Mouse (Mus musculus) frontal cortex, postnatal 36 days (tissue): ENCODE measurements around the gene Gm6902.
"Not testable (repeated sequence)": the region's sequence is repeated elsewhere in the genome, so short reads cannot be mapped to it uniquely, and the experiment has no call there.

Experiments
- DNase-seq, 2 experiments: peaks; one replicate each; pipeline ENCODE4 v3.0.0; 2022; ENCODE audit warnings: low spot score in 2 of 2

The Gm6902 gene

GRCm38 (mm10) chr7:23278800-23279199 lies at the start of gene Gm6902:
Gene Gm6902, minus strand, starts transcription at chr7:23278900.
- DNase-seq, result not testable (repeated sequence)

- not testable (repeated sequence) for DNase-seq
Observed at GRCm38 (mm10) chr7:23300892-23301291, 22.2 kb upstream of the Gm6902 start, which contains the start of gene Nlrp4e. Gene Nlrp4e, plus strand, starts transcription at chr7:23301192.

- not testable (repeated sequence) for DNase-seq
Observed at GRCm38 (mm10) chr7:23251582-23251981, 27.1 kb downstream of the Gm6902 start, which contains the start of gene Vmn1r166. Gene Vmn1r166, minus strand, starts transcription at chr7:23251682.
